In genomic region chr14:20694884-20695760, GRCm38 (mm10) we compare ENCODE assay signal across 8 mouse cellular contexts. TPM values are rescaled to one million over a fixed set of nuclear protein-coding genes. Genes with fewer than 3 reads are reported as not detected.
DNase-seq lines count a peak whose midpoint lies in the region; ATAC-seq and TF ChIP-seq lines count a peak whose summit lies in the region.

Gene Fut11 (plus strand): TSS chr14:20694968.

- no peak; a peak in 1 of 4 replicates for TF ChIP-seq POLR2A in MEL (IDR thresholded peaks at IDR 0.05; ENCODE audit: control insufficient read depth in 1 of 2, insufficient read depth in 1 of 2, low read depth in 1 of 2, low read length in 2 of 2, poor library complexity in 1 of 2)
- TF ChIP-seq POLR2A in cerebellum, adult 2 months (IDR thresholded peaks at IDR 0.05; ENCODE audit: borderline replicate concordance, insufficient read depth, low read length) = peak; percentile 82
- TF ChIP-seq POLR2A in olfactory bulb, adult 2 months (IDR thresholded peaks at IDR 0.05; ENCODE audit: insufficient read depth, low read depth, low read length) = peak; percentile 56

- H3K79me2 ChIP-seq in MEL (ENCODE audit: control insufficient read depth, insufficient read depth, low read length, poor library complexity) = peaks cover 24% of the 10 kb centered on the region

- peaks cover 20 to 29% of the 10 kb centered on the region in 2 experiments for H3K36me3 ChIP-seq in MEL (ENCODE audit: control insufficient read depth in 1 of 2, insufficient read depth in 2 of 2, low read length in 2 of 2)
- H3K36me3 ChIP-seq in lung, embryonic 15.5 days = peaks cover 46% of the 10 kb centered on the region

- no peak within 1 kb of the TSS for H3K27ac ChIP-seq in MEL (ENCODE audit: control insufficient read depth, low read depth, low read length)
- peak within 1 kb of the TSS; percentile 97 for H3K27ac ChIP-seq in cerebellum, adult 2 months (ENCODE audit: insufficient read depth, low read length)
- H3K27ac ChIP-seq in lung, embryonic 15.5 days = peak within 1 kb of the TSS; percentile 99
- H3K27ac ChIP-seq in olfactory bulb, adult 2 months (ENCODE audit: insufficient read depth, low read depth, low read length) = peak within 1 kb of the TSS; percentile 93

- ATAC-seq in lung, embryonic 15.5 days (ENCODE audit: borderline replicate concordance, extremely low read depth, low FRiP score, low TSS enrichment) = peak; percentile 92

- no peak for TF ChIP-seq CTCF in MEL (IDR thresholded peaks at IDR 0.05 in 2 of 3, conservative IDR thresholded peaks at IDR 0.05 in 1 of 3; ENCODE audit: control insufficient read depth in 1 of 3, insufficient read depth in 1 of 3, low read depth in 2 of 3, low read length in 3 of 3, poor library complexity in 1 of 3, severe bottlenecking in 1 of 3)
- TF ChIP-seq CTCF in cerebellum, adult 2 months (IDR thresholded peaks at IDR 0.05; ENCODE audit: borderline replicate concordance, insufficient read depth, low read depth, low read length) = no peak
- no peak for TF ChIP-seq CTCF in olfactory bulb, adult 2 months (IDR thresholded peaks at IDR 0.05; ENCODE audit: insufficient read depth, low read depth, low read length)

- no peak for DNase-seq in MEL (ENCODE audit: low read depth, low spot score)
- DNase-seq in cerebellum, adult 2 months = peak; percentile 91 to 92
- peak; percentile 89 for DNase-seq in forelimb bud, embryonic 11.5 days (ENCODE audit: low read depth, low spot score)
- DNase-seq in heart, postnatal 4 days = peak; percentile 91
- DNase-seq in layer of hippocampus, adult 9-10 months (ENCODE audit: low spot score) = peak; percentile 58
- DNase-seq in thymus, adult 18-20 months = peak; percentile 71 to 77

- H3K27me3 ChIP-seq in MEL (ENCODE audit: control insufficient read depth in 1 of 2, insufficient read depth in 2 of 2, low read length in 2 of 2) = no peaks in the 10 kb centered on the region
- H3K27me3 ChIP-seq in cerebellum, adult 2 months (ENCODE audit: control insufficient read depth, insufficient read depth, low read length) = no peaks in the 10 kb centered on the region
- no peaks in the 10 kb centered on the region for H3K27me3 ChIP-seq in lung, embryonic 15.5 days

- peaks cover 12 to 14% of the 10 kb centered on the region in 2 experiments for H3K4me1 ChIP-seq in MEL (ENCODE audit: control insufficient read depth in 1 of 2, insufficient read depth in 2 of 2, low read length in 2 of 2)
- H3K4me1 ChIP-seq in cerebellum, adult 2 months (ENCODE audit: control insufficient read depth, insufficient read depth, low read length) = peaks cover 9% of the 10 kb centered on the region; the same call in 1 of the 2 replicates
- H3K4me1 ChIP-seq in lung, embryonic 15.5 days = peaks cover 48% of the 10 kb centered on the region
- peaks cover 10% of the 10 kb centered on the region for H3K4me1 ChIP-seq in olfactory bulb, adult 2 months (ENCODE audit: control insufficient read depth, insufficient read depth, low read length)

- no peak for TF ChIP-seq RAD21 in MEL (IDR thresholded peaks at IDR 0.05; ENCODE audit: low read depth, low read length)

- no peaks in the 10 kb centered on the region for H3K9me3 ChIP-seq in MEL (replicated peaks; ENCODE audit: insufficient read depth, low read length)
- H3K9me3 ChIP-seq in lung, embryonic 15.5 days = no peaks in the 10 kb centered on the region

- H3K9ac ChIP-seq in MEL (ENCODE audit: control insufficient read depth, low read depth, low read length, poor library complexity, severe bottlenecking) = no peak within 1 kb of the TSS
- H3K9ac ChIP-seq in lung, embryonic 15.5 days = peak within 1 kb of the TSS; percentile 93

- no peak for TF ChIP-seq EP300 in MEL (IDR thresholded peaks at IDR 0.05; ENCODE audit: low read depth in 1 of 2, low read length in 2 of 2)

- peak within 1 kb of the TSS; percentile 74 for H3K4me2 ChIP-seq in lung, embryonic 15.5 days

- WGBS in cerebellum, adult 2 months = under 1% methylated on average over 111 of the region's 111 CpGs
- WGBS in lung, embryonic 15.5 days = under 1% methylated on average over 111 of the region's 111 CpGs
- under 1% methylated on average over 111 of the region's 111 CpGs for WGBS in olfactory bulb, adult 2 months

- no peak within 1 kb of the TSS for H3K4me3 ChIP-seq in MEL (ENCODE audit: control insufficient read depth in 1 of 2, insufficient read depth in 1 of 2, low read depth in 2 of 2, low read length in 2 of 2)
- peak within 1 kb of the TSS; percentile 90 for H3K4me3 ChIP-seq in cerebellum, adult 2 months (replicated peaks; ENCODE audit: insufficient read depth, low read depth, low read length)
- H3K4me3 ChIP-seq in lung, embryonic 15.5 days = peak within 1 kb of the TSS; percentile 92
- peak within 1 kb of the TSS; percentile 88 for H3K4me3 ChIP-seq in olfactory bulb, adult 2 months (ENCODE audit: insufficient read depth, low read depth, low read length)

TF ChIP-seq in MEL, 35 proteins besides CTCF, POLR2A, EP300 and RAD21:
- 0 out of 2 replicates have a peak, but pooled peaks have one; percentile 5 for TF ChIP-seq POLR2AphosphoS2 (IDR thresholded peaks at IDR 0.05; ENCODE audit: low read length)
- no peak for TF ChIP-seq MYC (IDR thresholded peaks at IDR 0.05; ENCODE audit: low read depth, low read length)
- no peak for TF ChIP-seq CHD1 (IDR thresholded peaks at IDR 0.05; ENCODE audit: low read depth, low read length)

RNA-seq across cellular contexts. Expression of gene Fut11, which starts in this region (rescaled TPM):
- total RNA-seq in MEL (2012; rRNA removed) = 0.49 and 0.69 TPM in 2 replicates
- 1 to 10 TPM in 1 of 2 experiments, not detected in 1; 1.8 TPM for polyA plus RNA-seq in MEL (2012; ENCODE audit: insufficient read depth in 1 of 2, insufficient read length in 2 of 2, low read depth in 1 of 2, low replicate concordance in 2 of 2, missing spikeins in 1 of 2)
- 15.9 and 17.1 TPM in 2 replicates for polyA plus RNA-seq in cerebellum, adult 2 months (2012; rRNA removed)
- 10 to 100 TPM; 11.4 to 11.8 TPM for total RNA-seq in heart, postnatal 4 days (2021)
- polyA plus RNA-seq in lung, embryonic 15.5 days (2015; fragmentation: Nextera tagmentation; extraction: Ambion mirVana) = 33.6 and 34.0 TPM in 2 replicates
- not detected in 2 replicates for polyA plus RNA-seq in olfactory bulb, adult 2 months (2012; ENCODE audit: insufficient read depth, insufficient read length, low replicate concordance, missing spikeins)

Comparison
In these comparisons a context has a peak if more than half of its experiments do, and no peak if none do; other contexts are left out.
1. H3K4me3 ChIP-seq: peak in cerebellum, adult 2 months (single experiment), lung, embryonic 15.5 days (single experiment) and olfactory bulb, adult 2 months (single experiment); none in MEL (0 of 2).
2. POLR2A ChIP-seq: peak in cerebellum, adult 2 months (single experiment) and olfactory bulb, adult 2 months (single experiment); none in MEL (0 of 2).